Mouse (Mus musculus) CH12F3 (cell line): ENCODE measurements around the gene Ppm1m.

ENCODE experiments used
- in situ Hi-C: fragments of 300-500 bp; cut with MboI; formaldehyde crosslinking; loops from 2 replicates; pipeline ENCODE4 v1.14.3; 2020; ENCODE audit warnings: low sequenced_read_pairs

Gene Ppm1m

DNA sequence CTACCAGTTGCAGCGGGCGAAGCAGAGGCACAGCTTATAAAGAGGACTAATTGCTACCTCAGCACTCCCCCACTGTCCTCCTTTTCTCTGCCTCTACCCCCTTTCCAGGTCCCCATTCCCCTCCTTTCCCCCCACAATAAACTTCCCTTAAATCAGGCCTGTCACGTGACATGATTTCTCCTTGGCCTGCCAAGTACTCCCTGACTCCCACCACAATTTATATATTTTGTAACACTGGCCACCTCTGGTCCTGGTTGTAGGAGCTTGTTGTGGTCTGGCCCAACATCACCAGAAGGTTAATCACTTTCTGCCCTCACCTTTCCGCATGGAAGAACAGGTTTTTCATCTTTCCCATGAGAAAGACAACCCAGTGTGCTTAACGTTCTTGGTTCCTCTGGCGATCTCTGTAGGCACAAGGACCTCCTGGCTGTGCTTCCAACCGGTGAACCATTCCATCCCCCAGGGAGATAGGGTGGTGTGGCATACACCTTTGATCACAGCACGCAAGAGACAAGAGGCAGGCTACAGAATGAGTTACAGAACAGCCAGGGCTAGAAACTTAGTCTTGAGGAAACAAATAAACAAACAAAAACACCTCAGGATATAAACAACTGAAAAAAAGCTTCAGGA lies 21.5 kb upstream of the Ppm1m start:
- in situ Hi-C loops: no loop called here

GRCm38 (mm10) chr9:106216971-106217370 lies 17.4 kb upstream of the Ppm1m start:
- in situ Hi-C loops: no loop called here

DNA sequence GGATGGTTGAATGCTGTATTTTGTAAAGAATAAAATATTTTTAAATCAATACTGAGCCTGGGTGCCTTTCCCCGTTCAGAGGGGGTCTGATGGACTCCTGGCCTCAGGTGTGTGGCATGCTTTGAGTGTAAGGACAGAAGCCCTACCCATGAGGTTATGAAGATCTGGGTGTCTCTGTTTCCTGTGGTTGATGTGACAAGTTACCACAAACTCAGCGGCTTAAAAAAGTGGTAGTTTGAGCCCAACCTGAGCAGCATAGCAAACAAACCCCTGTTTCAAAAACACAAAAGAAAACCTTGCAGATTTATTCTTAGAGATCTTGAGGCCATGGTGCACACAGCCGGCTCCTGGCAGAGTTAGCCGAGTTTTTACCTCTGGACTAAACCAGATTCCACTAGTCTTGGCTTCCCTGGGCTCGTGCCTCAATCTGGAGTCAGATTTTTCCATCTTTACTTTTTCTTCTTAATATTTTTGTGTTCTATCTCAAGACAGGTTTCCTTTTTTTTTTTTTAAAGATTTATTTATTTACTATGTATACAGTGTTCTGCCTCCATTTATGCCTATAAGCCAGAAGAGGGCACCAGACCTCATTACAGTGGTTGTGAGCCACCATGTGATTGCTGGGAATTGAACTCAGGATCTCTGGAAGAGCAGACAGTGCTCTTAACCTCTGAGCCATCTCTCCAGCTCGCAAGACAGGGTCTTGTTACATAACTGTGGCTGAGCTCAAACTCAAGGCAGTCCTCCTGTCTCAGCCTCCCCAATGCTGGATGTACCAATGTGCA lies 16.0 kb upstream of the Ppm1m start:
- in situ Hi-C loops: no loop called here

- in situ Hi-C loops: no loop called here
Observed at GRCm38 (mm10) chr9:106212594-106212981, 13.0 kb upstream of the Ppm1m start.

DNA sequence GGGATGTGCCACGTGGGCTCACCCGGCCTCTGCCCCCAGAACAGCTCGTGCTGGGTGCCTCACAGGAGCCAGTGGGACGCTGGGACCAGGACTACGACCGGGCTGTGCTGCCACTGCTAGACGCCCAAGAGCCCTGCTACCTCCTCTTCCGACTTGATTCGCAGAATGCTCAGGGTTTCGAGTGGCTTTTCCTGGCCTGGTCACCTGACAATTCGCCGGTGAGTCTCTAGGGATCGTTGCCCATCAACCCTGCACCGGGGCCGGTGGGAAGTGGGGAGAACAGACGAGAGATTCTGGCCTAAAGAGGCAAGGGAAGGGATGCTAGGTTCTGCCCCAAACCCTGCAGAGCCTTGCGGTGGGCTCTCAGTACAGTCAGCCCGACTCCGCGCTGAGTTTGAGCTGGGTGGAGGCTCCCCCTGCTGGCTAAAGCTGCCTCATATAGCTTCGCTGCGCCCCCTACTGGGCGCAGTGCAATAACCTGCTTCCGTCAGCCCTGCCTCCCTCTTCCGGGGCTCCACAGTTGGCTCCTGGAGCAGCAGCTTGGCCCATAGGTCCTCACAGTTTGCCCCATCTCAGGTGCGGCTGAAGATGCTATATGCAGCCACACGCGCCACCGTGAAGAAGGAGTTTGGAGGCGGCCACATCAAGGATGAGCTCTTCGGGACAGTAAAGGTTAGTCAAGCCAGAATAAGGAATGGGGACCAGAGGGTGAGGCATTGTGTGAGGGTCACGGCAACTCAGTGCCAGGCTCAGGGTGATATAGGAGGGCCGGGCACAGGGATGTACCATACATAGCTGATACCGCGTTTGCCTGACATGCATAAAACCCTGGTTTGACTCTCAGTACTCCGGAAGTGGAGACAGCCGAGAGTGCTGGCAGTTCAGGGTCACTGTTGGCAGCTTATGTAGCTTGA lies 12.4 kb upstream of the Ppm1m start:
- in situ Hi-C loops: no loop called here

- in situ Hi-C loops: no loop called here
Observed at GRCm38 (mm10) chr9:106210853-106211609, 11.5 kb upstream of the Ppm1m start.

- in situ Hi-C loops: no loop called here
Observed at GRCm38 (mm10) chr9:106209954-106210353, 10.4 kb upstream of the Ppm1m start.

- in situ Hi-C loops: no loop called here
Observed at GRCm38 (mm10) chr9:106208181-106208580, 8.6 kb upstream of the Ppm1m start.

DNA sequence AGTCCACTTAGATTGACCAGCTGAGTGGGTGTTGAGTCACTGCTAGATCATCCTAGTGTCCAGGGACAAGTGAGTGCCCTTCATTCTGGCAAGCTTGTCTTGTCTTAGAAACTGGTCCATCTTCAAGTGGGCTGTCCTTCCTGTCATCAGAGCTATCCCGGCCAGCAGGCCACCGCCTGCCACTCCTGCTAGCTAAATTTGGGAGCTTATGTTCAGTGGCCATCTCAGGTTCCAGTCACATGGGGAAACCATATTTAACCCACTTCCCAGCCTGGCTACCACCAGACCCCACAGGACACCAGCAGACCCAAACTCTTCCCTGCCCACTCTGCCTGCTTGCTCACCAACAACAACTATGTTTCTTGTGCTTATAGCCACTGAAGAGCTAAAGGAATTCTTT lies 7.0 kb upstream of the Ppm1m start:
- in situ Hi-C loops: no loop called here

- in situ Hi-C loops: no loop called here
Observed at GRCm38 (mm10) chr9:106205713-106206290, 6.3 kb upstream of the Ppm1m start.

- in situ Hi-C loops: no loop called here
Observed at GRCm38 (mm10) chr9:106203990-106204851, 4.7 kb upstream of the Ppm1m start.

DNA sequence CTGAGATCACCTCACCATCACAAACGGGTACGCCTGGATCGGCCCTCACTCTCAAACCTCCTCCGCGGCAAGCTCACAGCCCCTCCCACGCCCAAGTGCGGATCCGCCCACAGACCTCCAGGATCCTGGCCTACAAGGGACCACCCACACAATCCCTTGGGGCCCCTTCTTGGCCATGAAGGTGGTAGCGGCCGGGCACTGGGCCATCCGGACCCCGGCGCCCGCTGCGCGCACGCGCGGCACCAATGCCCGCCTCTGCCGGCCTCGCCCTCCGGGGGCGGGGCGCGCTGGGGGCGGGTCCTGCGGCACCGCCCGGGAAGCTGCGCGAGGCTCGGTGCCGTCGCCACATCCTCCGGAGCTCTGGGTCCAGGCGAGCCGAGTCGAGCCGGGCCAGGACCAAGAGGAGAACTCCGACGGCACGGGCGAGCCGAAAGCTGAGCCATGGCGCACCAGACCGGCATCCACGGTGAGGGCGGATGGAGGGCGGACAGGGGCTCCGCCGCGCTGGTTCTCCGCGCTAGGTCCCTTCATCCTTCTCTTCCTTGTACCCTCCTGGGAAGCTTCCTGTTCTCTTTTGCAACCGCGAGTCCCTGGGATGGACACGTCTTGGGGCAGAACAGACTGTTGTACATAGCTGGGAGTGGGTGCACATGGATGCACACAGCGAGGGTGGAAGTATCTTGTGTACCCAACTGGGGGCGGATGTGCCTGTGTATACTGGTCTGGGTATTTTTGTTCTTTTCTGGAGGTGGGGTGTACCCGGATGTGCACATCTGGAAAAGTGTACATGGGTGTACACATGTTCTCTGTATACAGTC lies 3.5 kb upstream of the Ppm1m start, which contains the start of gene Twf2:
Twf2 (plus strand) TSS at position 290 of the 818 bp plus-strand sequence.
- in situ Hi-C loops: no loop called here

DNA sequence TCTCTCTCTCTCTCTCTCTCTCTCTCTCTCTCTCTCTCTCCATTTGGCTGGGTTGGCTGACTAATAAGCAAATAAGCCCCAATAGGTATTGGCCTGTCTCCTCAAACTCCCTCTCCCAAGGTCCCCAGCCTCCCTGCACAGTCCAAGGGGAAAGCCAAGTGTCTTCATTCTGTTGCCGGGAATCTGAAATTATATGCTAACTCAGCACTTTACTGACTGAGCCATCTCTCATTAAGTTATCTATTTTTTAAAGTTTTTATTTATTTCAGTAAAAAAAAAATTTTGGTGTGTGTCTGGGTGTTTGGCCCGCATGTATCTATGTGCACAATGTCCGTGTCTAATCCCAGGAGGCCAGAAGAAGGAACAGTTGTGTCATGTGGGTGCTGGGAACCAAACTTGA lies 2.3 kb upstream of the Ppm1m start:
- in situ Hi-C loops: no loop called here

GRCm38 (mm10) chr9:106198962-106199458 lies 536 bp downstream of the Ppm1m start:
- in situ Hi-C loops: no loop called here

DNA sequence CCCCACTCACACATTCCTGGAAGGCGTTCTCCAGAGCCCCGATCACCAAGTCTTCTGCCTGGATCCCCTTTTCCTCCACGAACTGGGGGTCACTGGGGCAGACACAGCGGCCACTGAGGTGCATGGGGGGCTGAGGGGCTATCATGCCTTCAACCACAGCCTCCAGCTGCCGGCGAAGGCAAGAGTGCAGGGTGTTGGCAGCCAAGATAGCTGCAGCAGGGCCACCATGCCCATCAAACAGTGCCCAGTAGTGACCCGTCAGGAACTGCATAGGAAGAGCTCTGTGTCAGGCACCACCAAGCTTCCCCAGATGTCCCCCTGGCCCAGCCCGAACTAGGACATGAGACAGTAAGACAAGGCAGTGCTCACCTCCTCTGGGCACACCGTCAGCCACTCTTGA lies 1.8 kb downstream of the Ppm1m start:
- in situ Hi-C loops: no loop called here

DNA sequence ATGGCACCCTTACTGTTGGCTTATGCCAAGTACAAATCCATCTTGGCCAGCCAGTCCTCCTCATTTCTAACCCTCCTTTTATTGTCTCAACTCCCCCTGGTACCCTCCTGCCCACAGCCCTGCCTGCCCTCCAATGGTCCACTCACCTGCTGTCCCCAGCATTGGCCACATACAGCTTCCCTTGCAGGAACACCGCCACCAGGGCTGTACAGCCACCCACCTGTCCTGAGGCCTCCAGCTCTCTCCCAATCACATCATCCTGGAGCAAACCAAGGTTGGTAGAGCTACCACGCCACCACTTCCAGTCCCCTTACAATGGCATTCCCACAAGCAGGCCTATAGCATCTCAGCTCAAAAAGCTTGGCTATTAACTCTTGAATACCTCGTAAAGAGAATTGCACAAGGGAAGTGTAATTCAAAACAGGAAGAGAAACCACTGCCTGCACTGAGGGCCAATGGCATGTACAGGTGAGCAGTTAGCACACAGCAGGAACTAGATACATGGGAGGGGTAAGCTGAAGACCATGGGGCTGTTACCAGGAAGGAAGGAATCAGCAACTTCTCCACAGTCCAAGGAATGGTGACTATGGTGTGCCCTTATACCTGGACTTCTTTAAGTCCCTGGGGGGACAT lies 2.3 kb downstream of the Ppm1m start:
- in situ Hi-C loops: no loop called here

DNA sequence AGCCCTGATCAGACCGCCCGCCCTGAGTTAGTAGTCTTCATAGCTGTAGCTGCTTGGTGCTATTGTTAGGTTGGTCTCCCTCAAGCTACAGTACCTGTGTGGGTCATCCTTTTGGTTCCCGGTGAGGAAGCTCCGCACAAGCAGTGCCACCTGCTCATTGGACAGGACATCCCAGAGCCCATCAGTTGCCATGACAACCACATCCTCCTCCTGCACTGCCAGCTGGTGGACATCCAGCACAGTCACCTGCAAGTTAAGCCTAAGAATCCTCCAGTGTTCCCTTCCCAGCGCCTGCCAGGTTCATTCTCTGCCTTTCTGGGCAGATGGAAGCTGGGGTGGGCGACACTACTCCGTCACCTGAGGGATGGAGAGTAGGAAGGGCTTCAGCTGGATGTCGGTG lies 3.9 kb downstream of the Ppm1m start:
- in situ Hi-C loops: no loop called here
